Mouse (Mus musculus) liver, adult 2 months (tissue): Measurements from ENCODE around the gene Sp110. TPM values are rescaled to one million over a fixed set of nuclear protein-coding genes. Genes with fewer than 3 reads are reported as not detected.
"Not testable (repeated sequence)": the region's sequence is repeated elsewhere in the genome, so short reads cannot be mapped to it uniquely, and the experiment has no call there.

Experiments used
- DNase-seq: peaks from one replicate; pipeline ENCODE4 v3.0.0-alpha.2; 2011; ENCODE audit warnings: low read depth, low spot score; ENCODE audit errors: extremely low read depth
- H3K27ac ChIP-seq: fragments of 200-500 bp; replicated peaks from 2 replicates; pipeline ENCODE4 v1.5.1; 2012; ENCODE audit warnings: low read depth, mild to moderate bottlenecking, control low read depth, inconsistent platforms, low read length; ENCODE audit not compliant: insufficient read depth
- H3K27me3 ChIP-seq: fragments of 200-500 bp; 2 replicates; pipeline ENCODE4 v1.6.1; 2012; ENCODE audit warnings: mild to moderate bottlenecking, moderate library complexity, low read length, inconsistent platforms; ENCODE audit not compliant: control insufficient read depth, insufficient read depth
- H3K36me3 ChIP-seq: fragments of 200-500 bp; 2 replicates; pipeline ENCODE4 v1.6.1; 2012; ENCODE audit warnings: low read length, inconsistent platforms; ENCODE audit not compliant: control insufficient read depth, insufficient read depth
- H3K4me1 ChIP-seq: fragments of 200-500 bp; 2 replicates; pipeline ENCODE4 v1.6.1; 2011; ENCODE audit warnings: low read length; ENCODE audit not compliant: control insufficient read depth, insufficient read depth
- H3K4me3 ChIP-seq: fragments of 200-500 bp; 2 replicates; pipeline ENCODE4 v1.5.1; 2011; ENCODE audit warnings: low read depth, mild to moderate bottlenecking, control low read depth, low read length, moderate library complexity; ENCODE audit not compliant: insufficient read depth
- H3K79me2 ChIP-seq: fragments of 200-500 bp; 2 replicates; pipeline ENCODE4 v1.6.1; 2012; ENCODE audit warnings: inconsistent platforms, mild to moderate bottlenecking, low read length, moderate library complexity; ENCODE audit not compliant: control insufficient read depth, insufficient read depth
- H3K9ac ChIP-seq: fragments of 200-500 bp; 2 replicates; pipeline ENCODE4 v1.6.1; 2012; ENCODE audit warnings: low read depth, mild to moderate bottlenecking, control low read depth, inconsistent platforms, low read length
- WGBS: fragments of 180-500 bp; shearing (Covaris S2); methylation state at CpG from one replicate; pipeline ENCODE4 v1.1.7; 2018; 5-methylcytosine and 5-hydroxymethylcytosine counted together
- polyA plus RNA-seq: library from polyadenylated mRNA; depleted of rRNA; stranded (reverse); fragments of >200 nt; gene quantifications from 2 replicates; pipeline ENCODE4 v1.2.3, GENCODE M21; 2012; rRNA removed
- total RNA-seq: library from RNA; depleted of rRNA; stranded (reverse); fragments of >200 nt; gene quantifications from 2 replicates; pipeline ENCODE4 v1.2.3, GENCODE M21; 2014; rRNA removed

The Sp110 gene
- total RNA-seq, result 2.5 and 2.6 TPM in 2 replicates
- polyA plus RNA-seq, result 1.4 and 2.6 TPM in 2 replicates

DNA sequence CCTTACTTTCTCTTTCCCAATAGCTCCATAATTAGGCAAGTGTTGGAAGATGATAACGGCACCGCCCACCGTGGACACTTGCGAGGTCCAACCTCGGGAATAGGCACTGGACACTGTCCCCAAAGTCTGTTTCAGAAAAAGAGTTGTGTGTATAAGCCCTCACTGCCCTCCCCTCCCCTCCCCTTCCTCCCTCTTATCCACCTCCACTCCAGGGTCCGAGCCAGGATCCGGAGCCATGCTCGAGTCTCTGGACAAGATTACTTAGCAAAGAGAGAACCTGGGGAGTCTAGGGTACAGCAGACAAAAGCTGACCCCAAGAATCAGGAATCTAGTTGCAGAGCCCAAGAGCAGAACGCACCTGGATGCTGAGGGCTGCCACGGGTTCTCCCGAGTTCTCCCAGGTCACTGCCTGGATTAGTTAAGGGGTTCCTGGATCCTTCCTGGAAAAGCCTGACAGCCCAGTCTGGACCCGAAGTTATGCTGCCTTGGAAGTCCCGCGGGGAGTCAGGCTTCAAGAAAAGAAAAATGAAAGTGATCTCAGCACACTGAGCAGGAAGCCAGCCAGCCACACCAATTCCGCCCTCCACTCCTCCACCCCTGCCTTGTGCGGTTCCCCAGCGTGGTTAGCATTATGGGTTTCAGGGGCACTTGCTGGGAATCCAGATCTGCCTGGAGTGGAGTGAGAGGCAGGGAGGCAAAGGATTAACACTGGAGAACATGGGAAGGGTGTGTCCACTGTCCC, at the start of gene Sp110:
Sp110 (minus strand) TSS at position 547 of the 742 bp plus-strand sequence.
- 62% methylated on average over 17 of the region's 17 CpGs for WGBS
- DNase-seq, result peak; percentile 5
- H3K9ac ChIP-seq, H3K4me3 ChIP-seq, H3K36me3 ChIP-seq, H3K27ac ChIP-seq, H3K27me3 ChIP-seq, H3K79me2 ChIP-seq, H3K4me1 ChIP-seq: not testable (repeated sequence)

DNA sequence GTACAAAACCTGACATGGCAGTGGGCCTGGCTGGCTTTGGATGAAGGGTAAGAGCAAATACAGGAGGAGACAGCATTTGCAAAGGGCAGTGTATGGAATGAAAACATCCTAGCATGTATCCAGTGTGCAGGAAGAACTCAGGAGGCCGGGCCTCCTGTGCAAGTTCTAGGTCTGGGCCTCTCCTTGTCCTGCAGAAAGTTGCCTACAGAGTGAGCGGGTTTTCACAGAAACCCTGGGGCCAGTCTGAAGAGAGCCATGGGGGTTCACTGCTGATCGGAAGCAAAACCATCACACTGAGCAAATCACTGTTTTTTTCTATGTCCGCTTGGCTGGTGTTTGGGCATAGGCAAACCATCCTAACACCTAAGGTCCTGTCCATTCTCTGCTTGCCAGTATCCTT, 39.5 kb upstream of the Sp110 start:
- H3K4me1 ChIP-seq, H3K27me3 ChIP-seq, H3K4me3 ChIP-seq, H3K9ac ChIP-seq, DNase-seq, H3K27ac ChIP-seq, H3K36me3 ChIP-seq, H3K79me2 ChIP-seq: not testable (repeated sequence)
- WGBS, result 76% methylated on average over 4 of the region's 4 CpGs

DNA sequence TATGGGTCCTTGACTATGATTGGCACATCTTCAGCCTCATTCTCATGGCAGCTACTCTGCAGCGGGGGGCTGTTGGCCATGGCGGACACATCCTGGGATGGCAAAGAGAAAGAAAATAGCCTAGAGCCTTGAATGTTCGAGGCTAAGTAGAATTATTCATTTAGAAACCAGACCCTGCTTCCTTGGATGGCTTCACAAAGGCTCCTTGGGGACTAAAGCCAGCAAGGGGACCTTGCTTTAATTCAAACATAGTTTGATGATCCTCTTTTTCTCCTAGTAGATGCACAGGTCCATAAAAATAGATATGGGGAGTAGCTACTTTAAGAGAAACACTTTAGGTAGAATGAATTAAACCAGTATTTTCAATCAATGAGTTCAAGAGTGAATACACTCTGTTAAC, 38.3 kb upstream of the Sp110 start:
- not testable (repeated sequence) for H3K27ac ChIP-seq, H3K4me3 ChIP-seq, H3K79me2 ChIP-seq, H3K9ac ChIP-seq, H3K36me3 ChIP-seq, H3K4me1 ChIP-seq, DNase-seq, H3K27me3 ChIP-seq
- 70% methylated on average over 3 of the region's 3 CpGs for WGBS

DNA sequence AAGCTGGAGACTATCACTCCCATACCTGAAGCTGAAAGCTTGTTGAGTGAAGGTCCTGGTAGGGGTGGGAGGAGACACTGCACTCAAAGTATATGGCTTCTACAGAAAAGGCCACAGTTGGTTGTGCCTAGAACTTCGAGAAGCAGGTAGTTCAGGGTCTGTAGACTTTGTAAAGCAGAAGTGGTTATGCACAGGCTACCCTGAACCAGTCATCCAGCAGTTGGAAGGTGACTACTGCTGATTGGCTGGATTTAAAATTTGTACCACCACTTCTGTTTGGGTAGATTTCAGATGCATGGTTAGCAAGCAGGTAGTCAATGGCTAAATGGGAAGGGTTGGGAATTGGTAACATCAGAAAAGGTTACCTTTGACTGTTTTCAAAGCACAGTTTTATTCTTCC, 20.1 kb upstream of the Sp110 start:
- H3K36me3 ChIP-seq, H3K4me3 ChIP-seq, H3K27me3 ChIP-seq, H3K9ac ChIP-seq, H3K79me2 ChIP-seq, DNase-seq, H3K27ac ChIP-seq, H3K4me1 ChIP-seq: not testable (repeated sequence)
- WGBS, result 57% methylated on average over 1 of the region's 1 CpGs

DNA sequence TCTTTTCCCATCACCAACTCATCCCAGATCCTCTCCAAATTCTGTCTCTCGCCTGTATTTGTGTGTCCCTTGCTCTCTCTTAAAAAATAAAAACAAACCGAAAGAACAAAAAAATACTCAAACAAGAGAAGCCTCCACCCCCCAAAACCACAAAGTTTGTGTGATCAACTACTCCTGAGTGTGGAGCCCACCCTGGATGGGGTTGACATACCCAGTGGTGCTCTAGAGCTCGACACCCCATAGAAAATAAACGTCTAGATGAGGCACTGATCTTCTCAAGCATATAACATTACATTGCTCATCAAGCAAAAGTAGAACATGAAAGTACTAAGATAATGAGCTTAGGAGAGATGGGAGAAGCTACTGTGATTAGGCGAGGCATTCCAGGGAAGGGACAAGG, 18.5 kb upstream of the Sp110 start:
- H3K9ac ChIP-seq, DNase-seq, H3K79me2 ChIP-seq, H3K36me3 ChIP-seq, H3K27ac ChIP-seq, H3K27me3 ChIP-seq, H3K4me3 ChIP-seq, H3K4me1 ChIP-seq: not testable (repeated sequence)
- 56% methylated on average over 4 of the region's 5 CpGs for WGBS

DNA sequence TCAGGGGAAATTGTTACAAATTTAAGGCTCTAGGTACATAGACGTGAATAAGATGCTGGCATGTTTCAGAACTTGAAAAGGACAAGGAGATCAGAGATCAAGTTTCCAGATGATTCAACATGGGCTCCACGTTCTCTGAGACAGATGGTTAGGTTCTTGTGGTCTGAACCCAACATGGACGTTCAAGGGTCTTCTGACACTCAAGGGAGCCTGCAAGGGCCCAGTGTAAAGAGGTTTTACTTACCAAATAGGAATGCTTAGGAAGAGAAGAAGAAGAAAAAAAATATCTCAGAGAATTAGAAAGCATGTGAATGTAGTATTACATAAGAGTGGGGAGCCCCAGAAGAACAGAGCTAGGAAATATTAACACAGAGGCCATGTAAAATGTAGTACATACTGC, 17.2 kb upstream of the Sp110 start:
- H3K9ac ChIP-seq, H3K79me2 ChIP-seq, H3K4me1 ChIP-seq, H3K27ac ChIP-seq, DNase-seq, H3K27me3 ChIP-seq, H3K4me3 ChIP-seq, H3K36me3 ChIP-seq: not testable (repeated sequence)
- WGBS, result 54% methylated on average over 3 of the region's 3 CpGs

DNA sequence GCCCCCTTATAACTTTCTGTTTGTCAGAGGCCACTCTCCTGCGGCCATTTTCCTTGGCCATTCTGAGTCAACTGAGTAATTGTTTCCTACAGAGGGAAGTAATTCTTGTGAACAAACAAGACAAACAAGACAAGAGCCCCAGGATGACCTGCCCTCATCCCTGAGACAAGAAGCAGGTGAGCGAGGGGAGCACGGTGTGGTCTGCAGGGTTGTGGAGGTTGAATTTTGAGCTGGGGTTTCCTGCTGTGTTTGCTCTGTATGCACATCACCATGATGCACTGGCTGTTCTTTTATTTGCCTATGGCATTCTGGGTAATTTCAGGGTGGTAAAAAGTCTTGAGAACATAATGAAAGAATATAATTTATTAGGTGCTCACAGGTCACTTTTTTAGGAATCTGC, 16.5 kb upstream of the Sp110 start:
- not testable (repeated sequence) for H3K79me2 ChIP-seq, DNase-seq, H3K27me3 ChIP-seq, H3K4me1 ChIP-seq, H3K36me3 ChIP-seq, H3K27ac ChIP-seq, H3K4me3 ChIP-seq, H3K9ac ChIP-seq
- WGBS, result 89% methylated on average over 3 of the region's 3 CpGs

DNA sequence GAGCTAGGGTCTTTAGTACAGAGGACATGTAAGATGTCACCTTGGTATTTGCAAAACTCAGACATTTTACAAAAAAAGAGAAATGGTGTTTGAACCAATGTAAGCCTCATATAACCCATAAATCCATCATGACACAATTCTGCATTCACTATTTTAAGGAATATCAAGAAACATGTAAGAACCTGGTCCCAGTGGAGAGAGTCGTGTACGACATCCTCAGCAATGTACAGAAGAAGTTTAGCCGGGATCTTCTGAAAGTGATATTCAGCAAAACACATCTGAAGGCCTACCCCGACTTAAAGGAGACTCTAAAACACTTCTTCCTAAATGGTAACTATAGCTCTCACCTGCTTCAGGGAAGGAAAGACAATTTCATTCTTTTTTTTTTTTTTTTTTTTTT, 12.0 kb upstream of the Sp110 start:
- DNase-seq, H3K27ac ChIP-seq, H3K36me3 ChIP-seq, H3K9ac ChIP-seq, H3K27me3 ChIP-seq, H3K79me2 ChIP-seq, H3K4me3 ChIP-seq, H3K4me1 ChIP-seq: not testable (repeated sequence)
- WGBS, result no CpG with 5 or more reads among the region's 4 CpGs

DNA sequence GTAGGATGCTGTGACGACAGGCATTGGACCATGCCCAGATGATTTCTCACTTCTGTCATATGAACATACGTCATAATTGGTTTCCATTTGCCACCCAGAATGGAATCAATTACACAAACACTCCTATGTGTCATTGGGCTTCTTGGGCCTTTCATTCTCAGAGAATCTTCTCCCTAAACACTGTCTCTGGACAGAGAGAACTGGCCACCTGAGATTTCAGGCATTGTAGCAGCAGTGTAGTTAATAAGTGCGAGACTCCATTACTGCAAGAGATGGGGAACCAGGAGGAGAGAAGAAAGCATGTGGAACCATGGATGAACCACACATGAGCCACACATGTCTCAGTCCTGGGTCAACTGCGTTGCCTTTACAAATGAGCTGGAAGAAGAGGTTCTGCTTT, 9.7 kb upstream of the Sp110 start:
- WGBS, result 78% methylated on average over 4 of the region's 4 CpGs
- not testable (repeated sequence) for H3K79me2 ChIP-seq, H3K4me1 ChIP-seq, DNase-seq, H3K9ac ChIP-seq, H3K27ac ChIP-seq, H3K27me3 ChIP-seq, H3K36me3 ChIP-seq, H3K4me3 ChIP-seq
